8 mouse cellular contexts compared by ENCODE assay signal in the genomic region with DNA sequence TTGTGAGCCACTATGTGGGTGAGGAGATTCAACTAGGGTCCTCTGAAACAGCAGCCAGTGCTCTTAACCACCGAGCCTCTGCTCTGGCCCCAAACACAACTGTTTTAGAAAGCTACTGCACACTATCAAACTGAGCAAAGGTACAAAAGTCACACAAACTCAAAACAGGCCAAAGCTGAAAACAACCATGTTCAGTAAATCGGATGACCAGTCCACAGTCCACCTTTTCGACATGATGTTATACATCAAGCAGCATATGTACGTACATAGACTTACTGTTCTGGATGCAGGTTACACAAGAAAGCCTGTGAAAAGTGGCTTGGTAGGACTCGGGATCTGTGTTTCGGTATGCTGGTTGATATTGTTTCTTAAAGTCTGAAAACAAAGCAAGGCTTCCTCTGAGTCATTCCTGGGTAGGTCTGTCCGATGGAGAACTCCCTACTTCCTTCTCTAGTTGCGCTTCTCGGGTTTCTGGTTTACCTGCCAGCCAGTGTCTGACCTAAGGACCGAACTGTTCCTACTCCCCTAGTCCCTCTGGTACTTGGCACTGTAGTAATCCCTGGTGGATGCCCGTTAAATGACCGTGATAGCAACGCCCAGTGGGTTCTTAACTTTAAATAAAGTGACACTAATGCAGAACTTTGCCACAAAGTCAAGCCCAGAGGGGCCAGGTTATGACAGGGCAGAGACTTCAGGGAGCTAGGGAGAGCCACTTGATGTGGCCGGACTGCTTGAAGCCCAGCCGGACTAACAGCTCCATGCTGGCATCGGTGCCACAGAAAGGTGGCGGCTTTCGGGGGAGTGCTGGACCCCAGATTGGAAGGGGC. TPM values are rescaled to one million over a fixed set of nuclear protein-coding genes. Genes with fewer than 3 reads are reported as not detected.
A peak's percentile ranks its signal among the peaks of the same experiment; 100 is the strongest.
DNase-seq lines count a peak whose midpoint lies in the region; ATAC-seq and TF ChIP-seq lines count a peak whose summit lies in the region.

No protein-coding gene starts in this region.

- 21% methylated on average over 18 of the region's 18 CpGs for WGBS in heart, embryonic 11.5 days (ENCODE audit: insufficient replicate concordance)
- WGBS in forebrain, embryonic 16.5 days = 25% methylated on average over 18 of the region's 18 CpGs
- WGBS in liver, embryonic 13.5 days (ENCODE audit: insufficient replicate concordance) = 21% methylated on average over 18 of the region's 18 CpGs
- 24% methylated on average over 18 of the region's 18 CpGs for WGBS in stomach, postnatal 0 days

- intact Hi-C loops in heart, postnatal 36 days (cut with DNase I) = no loop called here

- peak overlapping the region; percentile 29; the same call in 1 of the 2 replicates for H3K27ac ChIP-seq in heart, embryonic 11.5 days (ENCODE audit: low read depth, low read length)
- H3K27ac ChIP-seq in ES-Bruce4 (ENCODE audit: insufficient read depth, low read length) = no peak overlapping the region
- no peak overlapping the region for H3K27ac ChIP-seq in forebrain, embryonic 16.5 days (ENCODE audit: low read length)
- H3K27ac ChIP-seq in liver, embryonic 13.5 days = peak overlapping the region; percentile 68
- H3K27ac ChIP-seq in stomach, postnatal 0 days (replicated peaks) = peak overlapping the region; percentile 94

- H3K36me3 ChIP-seq in heart, embryonic 11.5 days (ENCODE audit: control insufficient read depth, insufficient read depth, low read length) = no peaks in the 10 kb centered on the region
- no peaks in the 10 kb centered on the region for H3K36me3 ChIP-seq in ES-Bruce4 (ENCODE audit: control insufficient read depth, insufficient read depth, low read length, poor library complexity, severe bottlenecking)
- H3K36me3 ChIP-seq in forebrain, embryonic 16.5 days (ENCODE audit: control insufficient read depth, insufficient read depth) = no peaks in the 10 kb centered on the region
- H3K36me3 ChIP-seq in liver, embryonic 13.5 days = peaks cover 1% of the 10 kb centered on the region
- no peaks in the 10 kb centered on the region for H3K36me3 ChIP-seq in stomach, postnatal 0 days (ENCODE audit: control insufficient read depth, insufficient read depth, low read length)

- no peaks in the 10 kb centered on the region for H3K27me3 ChIP-seq in heart, embryonic 11.5 days (ENCODE audit: control insufficient read depth, insufficient read depth, low read length)
- H3K27me3 ChIP-seq in ES-Bruce4 (ENCODE audit: control insufficient read depth, insufficient read depth, low read length, poor library complexity, severe bottlenecking) = no peaks in the 10 kb centered on the region
- no peaks in the 10 kb centered on the region for H3K27me3 ChIP-seq in forebrain, embryonic 16.5 days (replicated peaks; ENCODE audit: control insufficient read depth, insufficient read depth, low read length)
- H3K27me3 ChIP-seq in liver, embryonic 13.5 days = no peaks in the 10 kb centered on the region
- no peaks in the 10 kb centered on the region for H3K27me3 ChIP-seq in stomach, postnatal 0 days (ENCODE audit: control insufficient read depth, insufficient read depth, low read length)

- H3K9me3 ChIP-seq in heart, embryonic 11.5 days (replicated peaks; ENCODE audit: control insufficient read depth, low read length) = no peaks in the 10 kb centered on the region
- no peaks in the 10 kb centered on the region for H3K9me3 ChIP-seq in ES-Bruce4 (replicated peaks; ENCODE audit: control insufficient read depth, insufficient read depth, low read length, poor library complexity, severe bottlenecking)
- no peaks in the 10 kb centered on the region for H3K9me3 ChIP-seq in forebrain, embryonic 16.5 days (ENCODE audit: control insufficient read depth, low read length)
- H3K9me3 ChIP-seq in liver, embryonic 13.5 days (replicated peaks) = no peaks in the 10 kb centered on the region
- no peaks in the 10 kb centered on the region for H3K9me3 ChIP-seq in stomach, postnatal 0 days (ENCODE audit: control insufficient read depth, low read length)

- TF ChIP-seq POLR2A in ES-Bruce4 (IDR thresholded peaks at IDR 0.05; ENCODE audit: insufficient read depth, low read length) = no peak

- TF ChIP-seq EP300 in ES-Bruce4 (IDR thresholded peaks at IDR 0.05; ENCODE audit: insufficient read depth, low read depth, low read length) = no peak
- no peak for TF ChIP-seq EP300 in stomach, postnatal 0 days (optimal IDR thresholded peaks at IDR 0.05)

- peak overlapping the region; percentile 86 for H3K4me2 ChIP-seq in heart, embryonic 11.5 days
- H3K4me2 ChIP-seq in forebrain, embryonic 16.5 days (ENCODE audit: low read length) = peak overlapping the region; percentile 58
- H3K4me2 ChIP-seq in liver, embryonic 13.5 days = peak overlapping the region; percentile 88
- peak overlapping the region; percentile 85 for H3K4me2 ChIP-seq in stomach, postnatal 0 days (replicated peaks; ENCODE audit: low read depth)

- peak overlapping the region; percentile 68 for H3K4me3 ChIP-seq in heart, embryonic 11.5 days (ENCODE audit: low read depth, low read length)
- peak overlapping the region; percentile 67 for H3K4me3 ChIP-seq in ES-Bruce4 (ENCODE audit: low read depth, low read length)
- H3K4me3 ChIP-seq in forebrain, embryonic 16.5 days (replicated peaks; ENCODE audit: low read length) = peak overlapping the region; percentile 53
- H3K4me3 ChIP-seq in liver, embryonic 13.5 days (replicated peaks) = peak overlapping the region; percentile 74
- peak overlapping the region; percentile 72 for H3K4me3 ChIP-seq in stomach, postnatal 0 days (ENCODE audit: low read depth, low read length)

- no peak for DNase-seq in heart, postnatal 36 days
- DNase-seq in liver, embryonic 13.5 days = no peak
- no peak for DNase-seq in stomach, postnatal 0 days (ENCODE audit: low spot score)
- DNase-seq in cerebellum, postnatal 25 days = no peak
- DNase-seq in left cerebral cortex, adult 11 months (ENCODE audit: low spot score) = no peak

- ATAC-seq in heart, embryonic 11.5 days (replicated peaks; ENCODE audit: insufficient number of reproducible peaks, low FRiP score, low TSS enrichment) = peak; percentile 55
- ATAC-seq in forebrain, embryonic 16.5 days = peak; percentile 65
- no peak; the same call in 1 of the 2 replicates for ATAC-seq in liver, embryonic 13.5 days (ENCODE audit: low read depth)
- ATAC-seq in stomach, postnatal 0 days (ENCODE audit: low FRiP score, low TSS enrichment) = peak; percentile 71

- peak overlapping the region; percentile 86 for H3K9ac ChIP-seq in heart, embryonic 11.5 days (ENCODE audit: low read depth, low read length)
- peak overlapping the region; percentile 81 for H3K9ac ChIP-seq in ES-Bruce4 (ENCODE audit: low read depth, poor library complexity, severe bottlenecking)
- H3K9ac ChIP-seq in forebrain, embryonic 16.5 days (replicated peaks; ENCODE audit: low read depth, low read length) = peak overlapping the region; percentile 72
- peak overlapping the region; percentile 84 for H3K9ac ChIP-seq in liver, embryonic 13.5 days
- peak overlapping the region; percentile 86 for H3K9ac ChIP-seq in stomach, postnatal 0 days (ENCODE audit: low read length)

- H3K4me1 ChIP-seq in heart, embryonic 11.5 days (ENCODE audit: control insufficient read depth, insufficient read depth, low read length) = peaks cover 17% of the 10 kb centered on the region; the same call in 1 of the 2 replicates
- H3K4me1 ChIP-seq in ES-Bruce4 (ENCODE audit: control insufficient read depth, insufficient read depth, low read length) = no peaks in the 10 kb centered on the region
- H3K4me1 ChIP-seq in forebrain, embryonic 16.5 days (replicated peaks; ENCODE audit: control insufficient read depth, insufficient read depth, low read length) = peaks cover 13% of the 10 kb centered on the region
- H3K4me1 ChIP-seq in liver, embryonic 13.5 days (replicated peaks) = peaks cover 50% of the 10 kb centered on the region
- no peaks in the 10 kb centered on the region for H3K4me1 ChIP-seq in stomach, postnatal 0 days (replicated peaks; ENCODE audit: control insufficient read depth, insufficient read depth)

- no peak for TF ChIP-seq CTCF in ES-Bruce4 (IDR thresholded peaks at IDR 0.05; ENCODE audit: low read depth, low read length)
- no peak for TF ChIP-seq CTCF in stomach, postnatal 0 days (IDR thresholded peaks at IDR 0.05; ENCODE audit: low read depth)

RNA-seq across cellular contexts. Expression of a gene that starts 0.8 kb away (rescaled TPM):
- polyA plus RNA-seq in heart, embryonic 11.5 days (2014; fragmentation: Nextera tagmentation; extraction: Ambion mirVana) = 95.7 and 107 TPM in 2 replicates
- 10 to 100 TPM; 91.2 to 100.0 TPM for total RNA-seq in heart, postnatal 36 days (2021)
- polyA plus RNA-seq in ES-Bruce4 (2011; ENCODE audit: insufficient read depth, insufficient read length, low read depth, missing spikeins) = 96.9 and 100 TPM in 2 replicates
- 52.6 and 56.4 TPM in 2 replicates for polyA plus RNA-seq in forebrain, embryonic 16.5 days (2015; fragmentation: Nextera tagmentation; extraction: Ambion mirVana)
- 61.6 and 70.1 TPM in 2 replicates for polyA plus RNA-seq in liver, embryonic 13.5 days (2015; fragmentation: Nextera tagmentation; extraction: Ambion mirVana)
- polyA plus RNA-seq in stomach, postnatal 0 days (2015; fragmentation: Nextera tagmentation; extraction: Ambion mirVana) = 115 and 129 TPM in 2 replicates

RNA-seq across cellular contexts. Expression of a gene that starts 0.9 kb away (rescaled TPM):
- polyA plus RNA-seq in heart, embryonic 11.5 days (2014; fragmentation: Nextera tagmentation; extraction: Ambion mirVana) = 9.4 and 11.7 TPM in 2 replicates
- 1 to 10 TPM; 6.5 to 6.6 TPM for total RNA-seq in heart, postnatal 36 days (2021)
- polyA plus RNA-seq in ES-Bruce4 (2011; ENCODE audit: insufficient read depth, insufficient read length, low read depth, missing spikeins) = 10.8 and 11.8 TPM in 2 replicates
- 3.9 and 4.2 TPM in 2 replicates for polyA plus RNA-seq in forebrain, embryonic 16.5 days (2015; fragmentation: Nextera tagmentation; extraction: Ambion mirVana)
- polyA plus RNA-seq in liver, embryonic 13.5 days (2015; fragmentation: Nextera tagmentation; extraction: Ambion mirVana) = 5.8 and 6.3 TPM in 2 replicates
- 12.6 and 13.9 TPM in 2 replicates for polyA plus RNA-seq in stomach, postnatal 0 days (2015; fragmentation: Nextera tagmentation; extraction: Ambion mirVana)

RNA-seq across cellular contexts. Expression of a gene that starts 11.7 kb away (rescaled TPM):
- 44.9 and 49.6 TPM in 2 replicates for polyA plus RNA-seq in heart, embryonic 11.5 days (2014; fragmentation: Nextera tagmentation; extraction: Ambion mirVana)
- 10 to 100 TPM; 85.5 to 91.0 TPM for total RNA-seq in heart, postnatal 36 days (2021)
- 34.7 and 36.6 TPM in 2 replicates for polyA plus RNA-seq in ES-Bruce4 (2011; ENCODE audit: insufficient read depth, insufficient read length, low read depth, missing spikeins)
- polyA plus RNA-seq in forebrain, embryonic 16.5 days (2015; fragmentation: Nextera tagmentation; extraction: Ambion mirVana) = 41.1 and 53.4 TPM in 2 replicates
- polyA plus RNA-seq in liver, embryonic 13.5 days (2015; fragmentation: Nextera tagmentation; extraction: Ambion mirVana) = 30.2 and 31.4 TPM in 2 replicates
- polyA plus RNA-seq in stomach, postnatal 0 days (2015; fragmentation: Nextera tagmentation; extraction: Ambion mirVana) = 28.9 and 29.9 TPM in 2 replicates

RNA-seq across cellular contexts. Expression of a gene that starts 23.3 kb away (rescaled TPM):
- polyA plus RNA-seq in heart, embryonic 11.5 days (2014; fragmentation: Nextera tagmentation; extraction: Ambion mirVana) = 68.0 and 69.3 TPM in 2 replicates
- 10 to 100 TPM; 17.3 to 17.8 TPM for total RNA-seq in heart, postnatal 36 days (2021)
- 41.1 and 41.4 TPM in 2 replicates for polyA plus RNA-seq in ES-Bruce4 (2011; ENCODE audit: insufficient read depth, insufficient read length, low read depth, missing spikeins)
- 80.4 TPM in 2 replicates for polyA plus RNA-seq in forebrain, embryonic 16.5 days (2015; fragmentation: Nextera tagmentation; extraction: Ambion mirVana)
- polyA plus RNA-seq in liver, embryonic 13.5 days (2015; fragmentation: Nextera tagmentation; extraction: Ambion mirVana) = 58.6 and 62.9 TPM in 2 replicates
- polyA plus RNA-seq in stomach, postnatal 0 days (2015; fragmentation: Nextera tagmentation; extraction: Ambion mirVana) = 33.7 and 35.3 TPM in 2 replicates

Comparison
In these comparisons a context has a peak if more than half of its experiments do, and no peak if none do; other contexts are left out.
1. H3K27ac ChIP-seq: peak in heart, embryonic 11.5 days (single experiment), liver, embryonic 13.5 days (single experiment) and stomach, postnatal 0 days (single experiment); none in ES-Bruce4 (single experiment) and forebrain, embryonic 16.5 days (single experiment).
2. Peak in every context shown above with its lines, with median percentiles within 50 percentile points of each other: H3K4me2 ChIP-seq, H3K4me3 ChIP-seq and H3K9ac ChIP-seq.